Mouse (Mus musculus): ENCODE results near the gene Agap1. TPM values are rescaled to one million over a fixed set of nuclear protein-coding genes. Genes with fewer than 3 reads are reported as not detected.

The Agap1 gene
- polyA plus RNA-seq, 1 experiment: 12.1 TPM

- Histone ChIP-seq H3K4me1 (ENCODE audit: control insufficient read depth, insufficient read depth, low read length) (peaks cover 2% of the 10 kb centered on the region), H3K4me3 (replicated peaks; ENCODE audit: control insufficient read depth, low read depth, low read length) (no peak overlapping the region), H3K27ac (ENCODE audit: control insufficient read depth, insufficient read depth, low read depth, low read length, poor library complexity) (no peak overlapping the region)
- WGBS: 67% methylated on average over 7 of the region's 7 CpGs
- TF ChIP-seq CTCF (IDR thresholded peaks at IDR 0.05; ENCODE audit: control insufficient read depth, insufficient read depth, low read length) (no peak; the same call in 1 of the 2 replicates), POLR2A (IDR thresholded peaks at IDR 0.05; ENCODE audit: borderline replicate concordance, control insufficient read depth, low read depth, low read length) (no peak)
These were observed 146.7 kb downstream of the Agap1 start for GRCm38 (mm10) chr1:89601349-89601748.

DNA sequence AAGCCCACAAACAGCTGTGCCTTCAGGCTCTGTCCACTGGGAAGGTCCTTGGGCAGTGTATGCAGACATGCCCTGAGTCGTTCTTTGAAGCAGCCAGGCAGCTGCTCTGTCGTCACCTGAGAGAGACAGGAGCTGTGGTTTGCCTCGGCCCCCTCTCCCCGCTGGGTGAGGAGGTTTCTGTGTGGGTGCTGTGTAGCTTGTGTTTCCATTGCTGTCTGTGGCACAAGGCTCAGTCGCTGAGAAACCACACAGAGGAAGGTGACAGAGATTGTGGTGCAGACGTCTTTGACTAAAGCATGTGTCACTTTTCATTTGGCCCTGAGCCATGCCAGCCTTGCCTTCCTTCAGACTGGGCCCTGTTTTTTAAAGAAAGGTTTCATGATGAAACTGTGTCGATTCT lies 148.3 kb downstream of the Agap1 start:
- peaks cover 5% of the 10 kb centered on the region for H3K4me1 ChIP-seq (ENCODE audit: control insufficient read depth, insufficient read depth, low read length)
- TF ChIP-seq CTCF (IDR thresholded peaks at IDR 0.05; ENCODE audit: control insufficient read depth, insufficient read depth, low read length) (no peak), POLR2A (IDR thresholded peaks at IDR 0.05; ENCODE audit: borderline replicate concordance, control insufficient read depth, low read depth, low read length) (no peak)
- WGBS: 5% methylated on average over 7 of the region's 7 CpGs
- no peak overlapping the region for H3K27ac ChIP-seq (ENCODE audit: control insufficient read depth, insufficient read depth, low read depth, low read length, poor library complexity)
- H3K4me3 ChIP-seq (replicated peaks; ENCODE audit: control insufficient read depth, low read depth, low read length): no peak overlapping the region

DNA sequence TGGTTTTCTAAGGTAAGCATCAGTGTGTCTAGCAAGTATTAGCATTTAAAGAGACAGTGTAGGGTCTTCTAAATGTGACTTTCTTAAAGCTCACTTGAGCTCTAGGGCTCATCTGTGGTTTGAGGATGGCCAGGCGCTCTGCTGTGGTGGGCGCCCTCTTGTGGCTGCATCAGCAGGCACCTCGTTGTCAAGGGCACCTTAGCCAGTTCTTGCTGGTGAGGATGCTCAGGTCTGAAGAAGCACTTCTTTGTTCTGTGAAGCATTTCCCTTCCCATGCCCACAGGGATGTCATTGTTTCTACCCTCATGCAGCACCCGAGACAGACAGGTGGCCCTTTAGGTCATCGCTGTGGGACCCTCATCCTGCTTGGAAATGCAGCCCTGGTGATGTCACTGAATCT lies 152.0 kb downstream of the Agap1 start:
- TF ChIP-seq POLR2A (IDR thresholded peaks at IDR 0.05; ENCODE audit: borderline replicate concordance, control insufficient read depth, low read depth, low read length) (no peak), CTCF (IDR thresholded peaks at IDR 0.05; ENCODE audit: control insufficient read depth, insufficient read depth, low read length) (peak; percentile 91)
- WGBS: 36% methylated on average over 5 of the region's 5 CpGs
- Histone ChIP-seq H3K4me1 (ENCODE audit: control insufficient read depth, insufficient read depth, low read length) (peaks cover 18% of the 10 kb centered on the region), H3K27ac (ENCODE audit: control insufficient read depth, insufficient read depth, low read depth, low read length, poor library complexity) (no peak overlapping the region), H3K4me3 (replicated peaks; ENCODE audit: control insufficient read depth, low read depth, low read length) (no peak overlapping the region)

DNA sequence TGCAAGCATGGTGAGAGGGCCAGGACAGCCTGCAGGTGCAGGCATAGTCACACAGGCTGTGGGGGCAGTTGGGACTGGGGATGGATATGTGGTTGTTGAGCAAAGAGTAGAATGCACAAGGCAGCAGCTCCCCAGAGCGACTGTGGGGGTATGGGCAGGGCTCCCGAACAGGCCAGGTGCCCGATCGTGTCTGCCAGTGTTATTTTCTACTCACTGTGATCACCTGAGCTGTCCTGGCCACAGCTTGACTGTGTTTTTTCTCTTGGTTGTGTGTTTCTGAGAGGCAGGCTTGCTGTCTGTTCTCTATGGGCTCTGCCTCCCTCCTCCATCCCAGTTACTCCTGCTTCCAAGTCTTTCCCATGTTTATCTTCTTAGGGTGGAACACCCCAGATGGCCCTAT lies 154.2 kb downstream of the Agap1 start:
- WGBS: 71% methylated on average over 4 of the region's 4 CpGs
- Histone ChIP-seq H3K4me1 (ENCODE audit: control insufficient read depth, insufficient read depth, low read length) (peaks cover 17% of the 10 kb centered on the region), H3K27ac (ENCODE audit: control insufficient read depth, insufficient read depth, low read depth, low read length, poor library complexity) (no peak overlapping the region), H3K4me3 (replicated peaks; ENCODE audit: control insufficient read depth, low read depth, low read length) (no peak overlapping the region)
- TF ChIP-seq POLR2A (IDR thresholded peaks at IDR 0.05; ENCODE audit: borderline replicate concordance, control insufficient read depth, low read depth, low read length) (no peak), CTCF (IDR thresholded peaks at IDR 0.05; ENCODE audit: control insufficient read depth, insufficient read depth, low read length) (no peak)

DNA sequence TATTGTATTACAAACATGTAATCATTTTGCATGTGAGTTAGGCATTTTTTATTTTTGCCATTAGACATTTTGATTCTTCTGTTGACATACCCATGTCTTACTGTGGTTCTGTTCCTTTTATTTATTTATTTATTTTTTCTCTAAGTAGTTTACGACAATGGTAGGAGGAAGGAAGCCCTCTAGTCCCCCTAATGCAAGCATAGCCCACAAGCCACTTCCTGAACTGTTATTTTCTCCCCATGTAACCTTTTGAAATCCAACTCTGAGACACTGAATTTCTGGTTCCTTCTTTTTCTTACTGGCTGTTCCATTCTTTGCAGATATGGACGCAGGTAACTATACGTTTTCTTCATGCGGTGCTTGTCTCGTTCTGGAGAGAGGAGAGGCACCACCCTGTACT lies 155.4 kb downstream of the Agap1 start:
- 15% methylated on average over 5 of the region's 5 CpGs for WGBS
- peak overlapping the region; percentile 43 for H3K4me3 ChIP-seq (replicated peaks; ENCODE audit: control insufficient read depth, low read depth, low read length)

DNA sequence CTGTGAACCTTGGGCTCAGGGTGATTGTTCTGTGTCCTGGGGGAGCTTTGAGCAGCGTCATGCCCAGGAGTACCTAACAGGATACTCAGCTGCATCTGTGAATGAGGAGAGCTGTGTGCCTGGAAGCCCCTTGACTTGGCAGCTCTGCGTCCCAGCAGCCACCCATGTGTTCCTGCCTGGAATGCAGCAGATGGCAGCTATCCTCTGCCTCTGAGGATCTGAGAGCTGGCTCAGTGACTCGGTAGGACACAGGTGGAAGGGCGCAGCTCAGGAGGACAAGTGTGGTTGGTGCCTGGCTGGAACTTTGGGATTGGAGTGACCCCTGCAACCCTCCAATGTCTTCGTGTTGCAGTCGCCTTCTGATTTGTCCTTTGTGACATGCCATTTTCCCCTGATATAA lies 156.9 kb downstream of the Agap1 start:
- WGBS: 89% methylated on average over 6 of the region's 6 CpGs
- TF ChIP-seq POLR2A (IDR thresholded peaks at IDR 0.05; ENCODE audit: borderline replicate concordance, control insufficient read depth, low read depth, low read length): no peak
- no peak for TF ChIP-seq CTCF (IDR thresholded peaks at IDR 0.05; ENCODE audit: control insufficient read depth, insufficient read depth, low read length)
- Histone ChIP-seq H3K4me1 (ENCODE audit: control insufficient read depth, insufficient read depth, low read length) (peaks cover 17% of the 10 kb centered on the region), H3K4me3 (replicated peaks; ENCODE audit: control insufficient read depth, low read depth, low read length) (no peak overlapping the region), H3K27ac (ENCODE audit: control insufficient read depth, insufficient read depth, low read depth, low read length, poor library complexity) (peak overlapping the region; percentile 51)

More for the DNA sequence above, 155.4 kb downstream of the Agap1 start:
- TF ChIP-seq POLR2A (IDR thresholded peaks at IDR 0.05; ENCODE audit: borderline replicate concordance, control insufficient read depth, low read depth, low read length) (no peak), CTCF (IDR thresholded peaks at IDR 0.05; ENCODE audit: control insufficient read depth, insufficient read depth, low read length) (no peak)
- H3K4me1 ChIP-seq (ENCODE audit: control insufficient read depth, insufficient read depth, low read length): peaks cover 17% of the 10 kb centered on the region
- peak overlapping the region; percentile 84 for H3K27ac ChIP-seq (ENCODE audit: control insufficient read depth, insufficient read depth, low read depth, low read length, poor library complexity)

DNA sequence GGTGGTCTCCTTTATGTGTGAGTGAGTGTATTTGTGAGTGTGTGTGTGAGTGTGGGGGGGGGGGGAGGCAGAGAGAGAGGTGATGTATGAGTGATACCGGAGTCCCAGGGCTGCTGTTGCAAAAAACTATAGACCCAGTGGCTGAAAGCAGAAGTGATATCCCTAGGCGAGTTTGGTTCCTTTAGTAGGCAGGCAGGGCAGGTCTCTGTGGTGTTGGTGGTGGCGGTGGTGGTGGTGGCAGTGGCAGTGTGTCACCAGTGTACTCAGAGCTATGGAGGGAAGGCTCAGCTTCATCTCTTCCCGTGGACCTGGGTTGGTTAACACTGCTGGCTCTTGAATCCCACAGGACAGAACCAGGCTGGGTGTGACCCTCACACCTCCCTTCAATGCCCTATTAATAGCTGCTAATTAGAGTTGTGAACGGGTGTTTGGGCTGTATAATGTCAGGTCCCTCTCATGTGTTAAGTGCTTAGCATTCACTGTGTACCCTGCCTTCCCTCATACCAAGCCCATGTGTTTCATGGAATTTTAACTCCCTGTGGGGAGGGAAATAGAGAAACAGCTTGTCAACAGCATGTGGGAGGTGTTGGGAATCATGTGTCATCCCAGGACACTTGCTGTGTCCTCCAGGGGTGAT lies 158.7 kb downstream of the Agap1 start:
- TF ChIP-seq POLR2A (IDR thresholded peaks at IDR 0.05; ENCODE audit: borderline replicate concordance, control insufficient read depth, low read depth, low read length) (no peak), CTCF (IDR thresholded peaks at IDR 0.05; ENCODE audit: control insufficient read depth, insufficient read depth, low read length) (no peak)
- Histone ChIP-seq H3K4me1 (ENCODE audit: control insufficient read depth, insufficient read depth, low read length) (peaks cover 11% of the 10 kb centered on the region), H3K27ac (ENCODE audit: control insufficient read depth, insufficient read depth, low read depth, low read length, poor library complexity) (peak overlapping the region; percentile 32; the same call in 1 of the 2 replicates), H3K4me3 (replicated peaks; ENCODE audit: control insufficient read depth, low read depth, low read length) (no peak overlapping the region)
- 12% methylated on average over 5 of the region's 5 CpGs for WGBS

DNA sequence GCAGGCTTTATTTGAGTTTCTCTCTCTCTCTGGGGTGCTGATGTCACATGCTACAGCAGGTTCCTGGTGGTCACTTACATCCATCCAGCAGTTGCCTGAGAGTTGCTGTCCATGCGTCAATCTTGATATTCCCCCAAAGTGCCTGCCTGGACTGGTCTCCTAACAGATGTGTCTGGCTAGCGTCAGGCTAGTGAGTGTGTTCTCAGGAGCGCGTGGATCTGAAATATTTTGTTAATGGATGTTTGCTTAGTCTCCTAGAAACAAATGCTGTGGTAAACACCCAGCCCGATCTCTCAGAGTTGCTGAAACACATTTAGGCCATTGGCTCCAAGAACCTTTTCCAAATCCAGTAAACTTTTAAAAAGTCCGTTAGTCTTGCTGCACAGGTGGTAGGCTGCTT lies 161.9 kb downstream of the Agap1 start:
- 89% methylated on average over 6 of the region's 6 CpGs for WGBS
- H3K4me3 ChIP-seq (replicated peaks; ENCODE audit: control insufficient read depth, low read depth, low read length): no peak overlapping the region
- no peak for TF ChIP-seq POLR2A (IDR thresholded peaks at IDR 0.05; ENCODE audit: borderline replicate concordance, control insufficient read depth, low read depth, low read length)
- TF ChIP-seq CTCF (IDR thresholded peaks at IDR 0.05; ENCODE audit: control insufficient read depth, insufficient read depth, low read length): no peak
- H3K4me1 ChIP-seq (ENCODE audit: control insufficient read depth, insufficient read depth, low read length): peaks cover 2% of the 10 kb centered on the region; the same call in 1 of the 2 replicates
- H3K27ac ChIP-seq (ENCODE audit: control insufficient read depth, insufficient read depth, low read depth, low read length, poor library complexity): no peak overlapping the region

All from bone marrow, adult 2 months (tissue).